In the genomic region with DNA sequence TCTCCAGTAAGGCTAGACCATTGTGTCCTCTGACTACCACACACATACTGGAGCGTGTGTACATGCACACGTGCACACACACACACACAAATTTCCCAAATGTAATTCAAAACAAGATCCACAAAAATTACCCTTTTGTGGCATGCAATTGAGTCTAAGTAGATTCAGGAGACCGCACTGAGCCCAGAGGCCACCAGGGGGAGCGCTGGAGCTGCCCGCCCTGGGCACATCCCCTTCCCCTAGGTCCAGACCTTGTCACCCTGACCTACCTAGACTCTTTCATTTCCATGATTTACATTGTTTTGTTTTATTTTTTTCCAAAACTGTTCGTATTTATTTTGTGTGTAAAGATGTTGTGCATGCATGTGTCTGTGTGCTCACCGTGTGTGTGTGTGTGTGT, we compare ENCODE assay signal across 8 mouse cellular contexts. TPM values are rescaled to one million over a fixed set of nuclear protein-coding genes. Genes with fewer than 3 reads are reported as not detected.
DNase-seq lines count a peak whose midpoint lies in the region; ATAC-seq lines count a peak whose summit lies in the region.

No protein-coding gene starts in this region.

- DNase-seq in heart, postnatal 10 days, result peak; percentile 66 to 80
- no peak for DNase-seq in heart, postnatal 25 days (ENCODE audit: low spot score)
- peak; percentile 30 to 47 for DNase-seq in urinary bladder, postnatal 36 days (ENCODE audit: low spot score in 2 of 2)
- no peak for DNase-seq in urinary bladder, postnatal 4 days (ENCODE audit: low spot score in 2 of 2)
- DNase-seq in cerebellum, postnatal 10 days, result peak; percentile 87 to 89
- peak; percentile 81 for DNase-seq in kidney, postnatal 10 days
- DNase-seq in natural killer cell, adult 2 months (ENCODE audit: low spot score in 2 of 2), result peak; percentile 59 to 72

- intact Hi-C loops in heart, postnatal 10 days (cut with DNase I), result loop anchor here (1.0 to 2.0 kb wide), 2 partner anchors 25 to 66 kb away; no protein-coding TSS in a partner anchor
- intact Hi-C loops in heart, postnatal 25 days (cut with DNase I), result loop anchor here (1.0 to 5.0 kb wide), 3 partner anchors 24 to 161 kb away; a partner anchor contains a TSS

- ATAC-seq in frontal cortex, adult (ENCODE audit: low TSS enrichment), result no peak

RNA-seq across cellular contexts. Expression of a gene that starts 1.9 kb away (rescaled TPM):
- 1 to 10 TPM in 1 of 2 experiments, under 1 TPM in 1; 0.67 to 1.1 TPM for total RNA-seq in heart, postnatal 10 days (2021)
- total RNA-seq in heart, postnatal 25 days (2021), result under 1 TPM; 0.13 to 0.34 TPM

RNA-seq across cellular contexts. Expression of a gene that starts 8.8 kb away (rescaled TPM):
- total RNA-seq in heart, postnatal 10 days (2021), result not detected
- total RNA-seq in heart, postnatal 25 days (2021), result not detected

RNA-seq across cellular contexts. Expression of a gene that starts 20.6 kb away (rescaled TPM):
- total RNA-seq in heart, postnatal 10 days (2021), result 10 to 100 TPM; 11.5 to 13.0 TPM
- total RNA-seq in heart, postnatal 25 days (2021), result 10 to 100 TPM; 14.0 to 14.3 TPM

RNA-seq across cellular contexts. Expression of a gene that starts 43.3 kb away (rescaled TPM):
- total RNA-seq in heart, postnatal 10 days (2021), result 100 to 1,000 TPM; 103 to 106 TPM
- 10 to 100 TPM; 86.7 to 93.2 TPM for total RNA-seq in heart, postnatal 25 days (2021)

RNA-seq across cellular contexts. Expression of a gene that starts 53.2 kb away (rescaled TPM):
- 10 to 100 TPM; 11.5 to 14.9 TPM for total RNA-seq in heart, postnatal 10 days (2021)
- total RNA-seq in heart, postnatal 25 days (2021), result 10 to 100 TPM; 12.3 to 13.2 TPM

Comparison
In these comparisons a context has a peak if more than half of its experiments do, and no peak if none do; other contexts are left out.
1. DNase-seq: peak in heart, postnatal 10 days (2 of 2), urinary bladder, postnatal 36 days (2 of 2), cerebellum, postnatal 10 days (2 of 2), kidney, postnatal 10 days (single experiment) and natural killer cell, adult 2 months (2 of 2); none in heart, postnatal 25 days (single experiment) and urinary bladder, postnatal 4 days (0 of 2).